Mouse (Mus musculus) kidney, postnatal 36 days (tissue): ENCODE data around the gene Rem1.

Experiments
- DNase-seq, 2 experiments: peaks; one replicate each; pipeline ENCODE4 v3.0.0; 2021 to 2022; ENCODE audit warnings: mixed read lengths in 2 of 2

The Rem1 gene

DNA sequence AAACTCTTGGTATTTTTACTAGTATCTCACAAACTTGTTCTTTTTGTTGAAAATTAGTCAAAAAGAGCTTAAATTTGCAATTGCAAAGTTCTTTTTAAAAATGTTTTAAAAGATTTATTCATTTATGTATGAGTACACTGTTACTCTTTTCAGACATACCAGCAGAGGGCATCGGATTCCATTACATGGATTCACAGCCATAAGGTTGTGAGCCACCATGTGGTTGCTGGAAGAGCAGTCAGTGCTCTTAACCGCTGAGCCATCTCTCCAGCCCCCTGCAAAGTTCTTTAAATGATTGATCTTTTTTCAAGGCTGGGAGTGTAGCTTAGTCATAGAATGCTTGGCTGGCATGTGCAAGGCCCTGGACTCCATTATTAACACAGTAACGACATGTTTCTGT is 51.6 kb downstream of the Rem1 start:
- DNase-seq, result peak; percentile 55 to 57

DNA sequence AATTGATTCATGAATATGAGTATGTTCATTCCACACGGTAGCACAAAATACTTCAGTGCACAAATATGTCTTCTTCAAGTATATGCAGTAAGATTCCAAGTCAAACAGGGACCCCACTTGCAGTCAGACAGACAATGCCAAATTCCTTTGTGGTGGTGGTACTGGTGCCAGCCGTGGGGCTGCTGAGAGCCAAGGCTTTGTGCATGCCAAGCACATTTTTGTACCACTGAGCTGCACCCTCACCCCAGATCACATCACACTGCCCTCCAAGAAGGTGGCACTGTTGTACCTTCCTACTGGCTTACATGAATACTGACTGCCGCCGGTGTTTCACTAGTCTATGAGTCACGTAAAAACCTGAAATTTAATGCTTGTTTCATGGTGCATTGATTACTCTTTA is 52.2 kb downstream of the Rem1 start:
- DNase-seq, result peak in 1 of 2 experiments; percentile 45

DNA sequence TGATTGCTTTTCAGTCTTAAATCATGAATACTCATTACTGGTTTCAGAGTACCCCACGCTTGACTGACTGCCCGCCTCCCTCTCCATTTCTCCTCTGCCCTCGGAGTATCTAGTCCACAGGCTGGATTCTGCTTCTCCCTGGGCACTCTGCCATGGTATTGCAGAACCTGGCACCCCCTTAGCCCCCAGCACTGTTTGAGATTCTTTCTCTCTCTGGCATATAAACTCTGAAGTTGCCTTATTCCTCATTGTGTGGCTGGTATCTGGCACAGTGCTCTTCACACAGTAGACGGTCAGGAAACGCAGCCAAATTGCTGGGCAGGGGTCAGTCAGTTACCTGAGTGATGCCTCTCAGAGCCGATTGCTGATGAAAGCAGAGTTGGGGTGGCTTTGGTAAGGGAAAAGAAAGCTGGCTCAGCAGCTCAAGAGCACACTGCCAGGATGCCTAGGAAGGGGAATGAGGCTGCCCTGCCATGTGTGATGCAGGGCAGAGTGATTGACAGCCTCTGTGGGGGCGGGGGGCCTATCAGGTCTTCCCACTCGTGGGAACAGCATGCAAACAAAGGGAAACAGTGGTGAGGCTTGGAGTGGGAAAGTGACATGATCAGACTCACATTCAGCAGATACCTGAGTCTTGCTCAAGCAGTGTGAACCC is 53.1 kb downstream of the Rem1 start:
- peak; percentile 73 to 83 for DNase-seq

DNA sequence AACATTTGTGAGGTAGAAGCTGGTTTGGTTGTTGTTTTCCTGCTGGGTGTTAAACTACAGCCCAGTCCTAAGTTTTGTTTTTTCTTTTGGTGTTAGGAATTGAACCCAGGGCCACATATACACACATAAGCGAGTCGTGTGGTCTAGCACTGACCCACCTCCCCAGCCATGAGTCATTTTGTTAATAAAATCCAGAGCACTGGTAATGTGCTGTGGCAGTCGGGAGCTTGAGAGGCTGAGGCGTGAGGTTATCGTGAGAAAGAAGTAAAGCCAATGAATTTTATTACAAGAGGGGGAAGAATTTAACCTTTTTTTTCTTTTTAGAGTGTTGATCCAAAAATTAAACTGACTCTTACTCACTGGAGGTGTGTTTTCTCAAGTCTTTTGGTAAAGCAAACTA is 56.3 kb downstream of the Rem1 start:
- no peak for DNase-seq
